Mouse (Mus musculus): ENCODE measurements at regions not wholly inside any gene's neighbourhood (a gene's known extent, or its start where the extent isn't known, plus 50 kb on each side); places are given as distances from the start of the nearest gene placed in this dataset.

DNA sequence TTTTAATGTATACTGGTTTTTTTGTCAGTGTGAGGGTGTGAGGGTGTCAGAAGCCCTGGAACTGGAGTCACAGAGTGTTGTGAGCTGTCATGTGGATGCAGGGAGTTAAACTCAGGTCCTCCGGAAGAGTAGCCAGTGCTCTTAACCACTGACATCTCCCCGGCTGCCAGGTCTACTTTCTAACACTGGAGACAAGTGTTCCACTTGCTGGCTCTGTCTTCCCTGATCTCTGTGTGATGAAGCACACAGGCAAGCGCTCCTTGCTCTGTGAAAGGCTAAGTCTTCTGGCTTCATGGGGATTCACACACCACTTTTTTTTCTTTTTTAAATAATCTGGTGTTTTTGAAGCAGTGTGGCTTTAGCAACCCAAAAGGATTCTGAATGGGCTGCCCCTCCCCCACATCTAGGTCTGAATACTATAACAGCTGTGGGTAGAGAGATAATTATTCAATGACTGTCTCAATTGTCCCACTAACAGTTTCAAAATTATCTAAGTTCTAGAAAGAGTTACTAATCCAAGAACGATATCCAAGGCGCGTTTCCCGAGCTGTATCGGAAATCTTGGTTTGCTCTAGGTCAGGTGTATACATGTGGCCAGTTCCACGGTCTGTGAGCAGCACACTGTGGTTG lies 208.4 kb upstream of the Smim15 start:
- TF ChIP-seq GATA4 (IDR thresholded peaks at IDR 0.05; ENCODE audit: insufficient replicate concordance, low read length) = no peak

DNA sequence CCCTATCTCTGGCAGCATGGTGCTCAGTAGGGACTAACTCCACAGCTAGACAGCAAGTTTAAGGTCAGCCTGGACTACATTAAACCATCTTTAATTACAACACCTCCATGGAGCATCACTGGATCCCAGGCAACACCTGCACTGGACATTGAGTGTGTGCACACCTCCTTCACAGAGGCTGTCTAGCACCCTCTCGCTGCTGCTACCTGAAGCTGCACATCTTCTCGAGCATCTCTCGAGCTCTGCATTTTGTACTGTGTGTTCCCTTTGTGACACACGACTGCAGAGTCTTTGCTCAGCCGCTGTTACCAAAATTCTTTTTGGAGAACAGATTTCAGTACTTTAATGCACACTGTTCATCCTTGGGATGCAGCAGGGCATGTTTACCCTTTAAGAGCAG lies 212.2 kb upstream of the Smim15 start:
- no peak for TF ChIP-seq GATA4 (IDR thresholded peaks at IDR 0.05; ENCODE audit: insufficient replicate concordance, low read length)

DNA sequence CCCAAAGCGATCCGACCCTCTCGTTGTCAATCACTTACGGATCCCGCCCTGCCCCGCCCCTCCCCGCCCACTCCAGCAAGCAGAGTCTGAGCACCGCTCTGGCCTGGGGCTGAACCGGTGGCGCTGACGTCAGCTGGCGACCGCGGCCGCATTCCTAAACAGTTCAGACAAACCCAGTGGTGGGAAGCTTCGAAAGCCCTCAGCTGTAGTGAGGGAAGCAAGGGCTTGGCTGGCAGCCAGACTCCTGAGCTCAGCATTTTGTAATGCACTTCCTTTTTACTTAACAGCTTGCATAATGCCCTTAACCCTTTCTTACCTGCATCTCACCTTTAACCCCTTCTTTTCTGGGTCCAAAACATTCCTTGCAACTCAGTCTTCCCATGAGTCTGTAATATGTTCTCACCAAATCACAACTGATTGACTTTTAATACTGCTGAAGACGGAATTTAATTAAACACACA lies 213.0 kb upstream of the Smim15 start:
- TF ChIP-seq GATA4 (IDR thresholded peaks at IDR 0.05; ENCODE audit: insufficient replicate concordance, low read length) = peak; percentile 23; the same call in 1 of the 2 replicates

DNA sequence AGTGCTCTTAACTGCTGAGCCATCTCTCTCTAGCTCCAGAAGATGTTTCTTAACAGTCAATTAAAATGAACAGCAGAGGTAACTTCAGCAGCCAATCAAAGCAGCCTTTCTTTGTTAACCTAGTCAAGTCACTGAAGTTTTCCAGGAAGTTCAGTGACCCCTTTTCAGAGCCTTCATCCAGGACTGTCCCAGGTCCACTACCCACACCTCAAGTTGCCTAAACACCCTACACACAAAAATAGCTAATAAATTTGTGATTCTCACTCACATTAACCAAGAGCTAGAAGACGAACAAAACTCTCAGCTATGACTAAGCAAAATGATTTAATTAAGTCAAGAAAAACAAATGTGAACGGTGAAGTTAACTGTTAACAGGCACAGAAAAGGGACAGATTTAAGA lies 214.0 kb upstream of the Smim15 start:
- TF ChIP-seq GATA4 (IDR thresholded peaks at IDR 0.05; ENCODE audit: insufficient replicate concordance, low read length) = no peak

DNA sequence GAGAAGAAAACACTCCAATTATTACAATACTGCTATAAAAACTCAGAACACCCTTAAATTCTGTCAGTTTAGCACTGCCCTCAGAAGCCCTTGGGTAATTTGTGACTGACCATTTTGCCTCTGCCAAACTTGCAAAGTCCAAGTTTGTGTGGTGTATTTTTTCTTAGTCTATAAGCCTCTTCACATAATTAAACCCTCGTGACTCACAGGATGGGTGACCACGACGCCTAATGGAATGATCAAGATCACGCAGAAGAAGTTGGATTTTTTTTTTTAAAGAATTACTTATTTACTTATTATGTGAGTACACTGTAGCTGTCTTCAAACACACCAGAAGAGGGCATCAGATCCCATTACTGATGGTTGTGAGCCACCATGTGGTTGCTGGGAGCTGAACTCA lies 214.4 kb upstream of the Smim15 start:
- TF ChIP-seq GATA4 (IDR thresholded peaks at IDR 0.05; ENCODE audit: insufficient replicate concordance, low read length) = no peak

DNA sequence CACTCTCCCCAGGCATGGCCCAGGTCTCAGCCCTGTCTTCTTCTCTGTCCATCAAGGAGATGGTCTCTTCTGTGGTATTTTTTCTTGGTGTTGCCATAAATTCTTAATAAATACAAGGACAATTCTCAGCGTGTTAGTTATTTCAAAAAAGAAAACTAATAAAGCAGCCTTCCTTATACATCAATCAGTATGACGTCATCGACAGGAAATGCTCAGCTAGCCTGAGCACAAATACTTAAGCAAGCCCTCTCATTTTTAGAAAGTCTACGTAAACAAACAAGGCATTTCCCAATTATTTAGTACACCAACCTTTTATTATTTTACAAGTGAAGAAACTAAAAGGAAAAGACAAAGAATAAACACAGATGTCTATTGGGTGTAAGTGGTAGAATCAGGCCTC lies 218.6 kb upstream of the Smim15 start:
- no peak for TF ChIP-seq GATA4 (IDR thresholded peaks at IDR 0.05; ENCODE audit: insufficient replicate concordance, low read length)

DNA sequence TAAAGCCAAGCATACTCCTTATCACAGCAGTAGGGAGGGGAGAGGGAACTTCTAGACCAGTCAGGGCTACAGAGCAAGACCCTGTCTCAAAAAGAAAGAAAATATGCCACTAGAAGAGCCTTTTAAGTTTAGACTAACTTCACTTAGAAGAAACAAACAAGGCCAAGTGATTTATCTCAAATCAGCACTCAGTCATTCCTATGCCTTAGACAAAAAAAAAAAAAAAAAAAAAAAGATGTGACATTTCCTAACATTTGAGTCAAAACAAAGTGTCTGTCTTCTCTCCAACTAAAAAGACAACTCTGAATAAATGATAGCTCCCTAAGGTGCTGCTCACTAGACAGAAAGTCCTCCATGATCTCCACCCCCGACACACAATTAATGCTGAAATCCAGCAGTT lies 220.9 kb upstream of the Smim15 start:
- no peak for TF ChIP-seq GATA4 (IDR thresholded peaks at IDR 0.05; ENCODE audit: insufficient replicate concordance, low read length)

DNA sequence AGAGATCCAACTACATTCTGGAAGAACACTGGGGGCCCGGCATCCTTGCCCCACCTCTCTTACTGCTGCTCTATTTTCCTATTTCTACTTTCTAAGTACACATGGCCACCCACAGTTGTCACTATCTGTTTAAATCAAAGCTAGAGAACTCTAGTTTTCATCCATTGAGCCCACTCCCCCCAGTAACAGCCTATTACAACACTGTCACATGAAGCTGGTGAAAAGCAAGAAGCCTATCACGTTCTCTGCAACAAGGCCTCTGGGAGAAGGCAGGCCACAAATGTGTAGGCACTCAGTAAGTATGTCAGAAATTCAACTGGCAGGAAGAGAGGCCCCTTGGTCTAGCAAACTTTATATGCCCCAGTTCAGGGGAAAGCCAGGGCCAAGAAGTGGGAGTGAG lies 222.0 kb upstream of the Smim15 start:
- no peak for TF ChIP-seq GATA4 (IDR thresholded peaks at IDR 0.05; ENCODE audit: insufficient replicate concordance, low read length)

DNA sequence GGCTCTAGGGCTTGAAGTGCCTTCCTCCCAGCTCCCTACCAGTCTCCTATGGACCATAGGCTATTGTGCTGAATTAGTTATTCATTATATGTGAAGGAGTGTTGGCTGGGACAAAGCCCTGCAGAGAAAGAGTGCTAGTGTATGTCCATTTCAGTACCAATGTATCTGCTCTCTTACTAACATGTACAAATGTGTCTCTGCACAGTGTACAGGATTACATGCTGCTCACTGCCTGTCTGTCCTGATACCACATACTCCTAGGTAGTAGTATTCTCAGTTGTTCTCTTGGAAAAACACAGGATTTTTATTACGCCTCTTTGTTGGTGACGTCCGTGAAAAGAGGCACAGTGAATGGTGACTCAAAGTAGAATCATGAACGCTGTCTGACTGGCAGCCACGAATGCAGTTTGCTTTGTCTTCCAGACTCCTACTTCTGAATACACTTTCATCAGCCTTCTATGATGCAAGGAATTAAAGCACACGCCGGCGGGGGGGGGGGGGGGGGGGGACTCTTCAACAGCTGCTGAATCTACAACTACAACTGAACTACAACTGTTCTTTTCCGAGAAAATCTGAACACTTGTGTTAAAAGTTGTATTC lies 230.6 kb upstream of the Smim15 start:
- TF ChIP-seq GATA4 (IDR thresholded peaks at IDR 0.05; ENCODE audit: insufficient replicate concordance, low read length) = no peak

DNA sequence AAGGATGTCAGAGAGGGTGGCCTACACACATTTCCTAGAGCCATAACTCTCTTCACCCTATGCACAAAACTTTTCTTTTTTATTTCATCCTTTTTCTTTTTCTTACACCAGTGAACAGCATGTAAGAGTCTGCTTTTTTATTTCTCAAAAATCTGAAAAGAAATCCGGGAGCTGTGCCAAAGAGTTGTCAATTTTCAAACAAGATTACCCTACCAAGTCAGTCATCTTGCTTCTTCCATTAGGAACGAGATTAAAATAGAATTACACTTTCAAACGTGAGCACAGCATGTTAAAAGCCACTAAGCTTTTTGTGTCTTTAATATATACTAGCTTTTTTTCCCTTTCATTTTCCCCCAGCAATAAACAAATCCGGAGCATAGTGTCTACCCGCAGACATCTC lies 232.2 kb upstream of the Smim15 start:
- TF ChIP-seq GATA4 (IDR thresholded peaks at IDR 0.05; ENCODE audit: insufficient replicate concordance, low read length) = no peak

DNA sequence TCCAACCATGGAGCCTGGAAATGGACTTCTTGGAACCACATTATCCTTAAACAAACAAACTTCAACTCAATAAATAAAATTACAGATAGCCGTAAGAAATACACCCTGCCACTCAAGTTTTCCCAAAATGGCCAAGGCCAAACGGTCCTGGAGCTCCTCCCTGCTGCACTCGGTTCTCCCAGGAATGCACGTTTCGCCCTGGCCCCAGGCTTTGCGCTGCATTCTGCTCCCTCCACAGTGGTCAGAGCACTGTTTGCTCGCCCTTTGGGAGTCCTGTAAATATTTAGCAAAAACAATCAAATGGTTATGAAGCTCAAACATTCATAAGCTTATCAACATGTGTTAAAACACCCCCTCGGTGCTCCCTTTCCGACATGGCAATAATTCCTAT lies 233.4 kb upstream of the Smim15 start:
- TF ChIP-seq GATA4 (IDR thresholded peaks at IDR 0.05; ENCODE audit: insufficient replicate concordance, low read length) = no peak

DNA sequence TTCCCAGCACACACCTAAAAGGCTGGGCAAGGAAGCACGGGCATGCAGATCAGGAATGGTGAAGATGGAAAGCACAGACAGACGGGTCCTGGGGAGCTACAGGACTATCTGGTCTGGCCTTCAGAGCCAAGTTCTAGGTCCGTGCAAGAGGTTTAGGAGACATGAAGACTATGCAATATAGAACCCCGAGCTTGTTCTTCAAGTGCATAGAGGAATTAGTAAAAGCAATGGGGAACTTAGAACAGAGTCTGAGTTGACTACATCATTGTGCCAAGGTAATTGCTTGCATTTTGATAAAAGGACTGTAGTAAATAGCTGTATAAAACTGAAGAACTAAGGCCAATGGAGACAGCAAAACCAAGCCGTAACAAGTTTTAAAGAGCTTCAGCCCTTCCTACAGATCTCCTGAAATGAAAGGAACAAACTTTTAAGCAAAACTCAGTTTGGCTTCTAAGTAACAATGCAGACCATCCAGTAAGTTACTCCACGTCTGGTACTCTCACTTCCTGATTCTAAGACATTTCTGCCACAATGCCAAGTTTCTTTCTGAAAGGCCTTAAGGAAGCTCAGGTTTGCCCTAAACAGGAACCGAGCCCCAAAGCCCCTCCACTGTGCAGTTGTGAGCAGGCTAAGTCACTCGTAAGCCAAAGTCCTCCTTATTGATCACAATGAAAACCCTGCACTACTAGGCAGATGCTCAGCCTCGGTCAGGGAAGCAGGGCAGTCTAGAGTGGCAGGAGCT lies 234.0 kb upstream of the Smim15 start:
- no peak for TF ChIP-seq GATA4 (IDR thresholded peaks at IDR 0.05; ENCODE audit: insufficient replicate concordance, low read length)

DNA sequence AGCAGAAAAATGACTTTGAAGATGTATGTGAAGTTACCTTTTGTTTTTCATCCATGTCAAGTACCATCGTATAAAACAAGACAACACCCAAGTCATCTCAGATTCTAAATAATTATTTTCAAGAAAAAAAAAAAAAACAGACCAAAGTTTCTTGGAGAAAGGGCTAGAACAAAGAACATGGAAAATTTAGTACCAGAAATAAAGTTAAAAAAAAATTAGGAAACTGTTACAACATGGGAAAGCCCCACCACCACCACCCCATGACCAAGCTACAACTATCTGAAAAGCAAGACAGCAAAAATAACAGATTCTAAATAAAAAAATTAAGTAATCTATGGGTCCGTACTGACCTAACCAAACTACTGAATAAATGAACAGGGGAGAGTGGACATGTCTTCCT lies 235.3 kb upstream of the Smim15 start:
- TF ChIP-seq GATA4 (IDR thresholded peaks at IDR 0.05; ENCODE audit: insufficient replicate concordance, low read length) = no peak

DNA sequence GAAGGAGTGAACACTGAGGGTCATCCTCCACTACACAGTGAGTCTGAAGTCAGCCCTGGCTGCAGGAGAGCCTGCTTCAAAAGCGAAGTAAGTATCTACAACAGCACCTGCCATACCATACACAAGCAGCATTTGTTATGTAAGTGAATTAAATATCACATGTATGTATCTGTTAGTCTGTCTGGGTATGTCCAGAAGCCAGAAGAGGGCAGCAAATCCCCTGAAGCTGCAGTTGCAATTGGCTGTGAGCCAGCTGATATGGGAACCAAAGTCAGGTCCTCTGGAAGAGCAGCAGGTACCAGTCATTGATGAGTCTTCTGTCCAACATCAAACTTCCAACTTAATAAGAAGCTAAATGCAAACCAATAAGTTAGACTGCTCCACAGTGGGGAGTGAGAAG lies 239.8 kb upstream of the Smim15 start:
- no peak for TF ChIP-seq GATA4 (IDR thresholded peaks at IDR 0.05; ENCODE audit: insufficient replicate concordance, low read length)

DNA sequence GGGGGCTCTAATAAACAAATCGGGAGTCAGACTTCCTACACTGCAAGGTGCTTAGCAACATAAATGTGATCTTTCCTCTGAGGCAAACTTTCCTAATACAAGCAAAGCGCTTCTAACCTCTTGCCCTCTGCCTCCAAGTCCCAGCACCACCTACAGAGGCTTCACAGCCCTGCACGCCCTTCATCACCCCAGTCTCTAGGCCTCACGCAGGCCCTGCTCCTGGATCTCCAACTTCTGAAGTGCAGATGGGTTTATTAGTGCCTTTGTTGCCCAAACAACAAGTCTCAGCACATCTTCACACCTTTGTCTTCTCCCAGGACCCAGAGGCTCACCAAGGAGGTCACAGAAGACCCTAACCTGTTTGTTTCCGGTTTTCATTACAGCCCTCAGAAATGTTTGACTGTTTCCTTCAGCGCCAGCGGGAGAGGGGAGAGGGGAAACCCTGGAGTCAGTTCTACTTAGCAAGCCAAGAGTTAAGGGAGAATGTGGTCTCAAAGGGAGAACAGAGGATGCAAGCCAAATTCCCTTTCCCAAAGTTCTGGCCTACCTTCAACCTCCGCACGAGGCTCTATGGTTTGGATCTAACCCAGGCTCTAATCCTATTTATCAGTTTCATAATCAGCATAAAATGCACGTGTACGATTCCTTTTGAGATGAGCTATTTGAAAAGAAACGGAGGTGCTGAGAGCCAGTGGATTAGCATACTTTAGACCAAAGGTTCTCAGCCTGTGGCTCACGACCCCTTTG lies 244.9 kb upstream of the Smim15 start:
- no peak for TF ChIP-seq GATA4 (IDR thresholded peaks at IDR 0.05; ENCODE audit: insufficient replicate concordance, low read length)

DNA sequence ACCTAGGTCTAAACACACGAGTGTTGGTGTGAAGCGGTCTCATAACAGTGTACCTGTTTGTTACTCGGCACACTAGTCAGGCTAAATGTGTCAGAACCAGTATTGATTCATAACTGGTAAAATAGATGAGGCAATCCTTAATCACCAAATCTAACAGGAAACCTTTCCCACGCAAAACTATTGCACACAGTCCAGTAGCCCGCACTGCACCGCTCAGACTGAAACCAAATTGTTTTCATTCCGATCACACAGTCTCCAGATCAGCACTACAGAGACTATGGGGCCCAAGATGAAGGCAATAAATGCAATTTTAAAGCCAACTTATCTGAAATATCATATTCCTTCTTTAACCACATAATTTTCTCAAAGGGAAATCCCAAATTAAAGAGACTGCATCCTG lies 246.1 kb upstream of the Smim15 start:
- TF ChIP-seq GATA4 (IDR thresholded peaks at IDR 0.05; ENCODE audit: insufficient replicate concordance, low read length) = no peak
